Mouse (Mus musculus): ENCODE measurements around the gene Prkx.

- 0 out of 2 replicates have a peak, but pooled peaks have one; percentile 6 for TF ChIP-seq CTCF (IDR thresholded peaks at IDR 0.05; ENCODE audit: low read depth)
- TF ChIP-seq EP300 (IDR thresholded peaks at IDR 0.05; ENCODE audit: low read depth): no peak
Measured at GRCm38 (mm10) chrX:77796916-77797315, 838 bp upstream of the Prkx start.

Data from liver, postnatal 0 days (tissue).